Mouse (Mus musculus): ENCODE measurements around the gene Ccdc144b. TPM values are rescaled to one million over a fixed set of nuclear protein-coding genes. Genes with fewer than 3 reads are reported as not detected.

Ccdc144b gene
- polyA plus RNA-seq, 1 experiment from 2014 or later = not detected

GRCm38 (mm10) chr3:35966493-35966892 is 86.9 kb downstream of the Ccdc144b start:
- no peak overlapping the region for H3K27ac ChIP-seq
- no peaks in the 10 kb centered on the region for H3K4me1 ChIP-seq
- DNase-seq (ENCODE audit: extremely low spot score, low spot score) = no peak
- WGBS = 89% methylated on average over 2 of the region's 2 CpGs
- peaks cover 53% of the 10 kb centered on the region for H3K36me3 ChIP-seq (replicated peaks)
- no peak overlapping the region for H3K4me3 ChIP-seq
- no peaks in the 10 kb centered on the region for H3K9me3 ChIP-seq
- no peaks in the 10 kb centered on the region for H3K27me3 ChIP-seq (ENCODE audit: poor library complexity, severe bottlenecking)

DNA sequence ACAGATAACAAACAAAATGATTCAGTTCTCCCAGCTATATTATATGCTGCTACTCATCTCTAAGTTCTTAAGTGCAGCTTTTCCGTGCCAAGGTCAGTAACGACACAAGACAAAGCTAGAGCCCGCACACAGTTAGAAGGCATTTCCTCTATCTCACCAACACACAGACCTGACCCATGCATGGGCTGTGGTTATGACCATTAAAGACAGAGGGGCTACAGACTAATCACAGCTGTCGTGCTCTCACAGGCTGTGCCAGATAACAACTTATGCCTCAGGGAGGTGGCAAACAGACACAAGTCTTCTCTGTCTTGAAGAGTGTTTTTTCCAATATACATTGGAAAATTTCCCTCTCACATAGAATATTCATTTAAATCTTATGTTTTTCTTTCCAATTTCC is 88.4 kb downstream of the Ccdc144b start:
- no peak for DNase-seq (ENCODE audit: extremely low spot score, low spot score)
- no peaks in the 10 kb centered on the region for H3K4me1 ChIP-seq
- no peak overlapping the region for H3K27ac ChIP-seq
- 95% methylated on average over 4 of the region's 4 CpGs for WGBS
- H3K27me3 ChIP-seq (ENCODE audit: poor library complexity, severe bottlenecking) = no peaks in the 10 kb centered on the region
- H3K36me3 ChIP-seq (replicated peaks) = peaks cover 54% of the 10 kb centered on the region
- no peaks in the 10 kb centered on the region for H3K9me3 ChIP-seq
- no peak overlapping the region for H3K4me3 ChIP-seq

DNA sequence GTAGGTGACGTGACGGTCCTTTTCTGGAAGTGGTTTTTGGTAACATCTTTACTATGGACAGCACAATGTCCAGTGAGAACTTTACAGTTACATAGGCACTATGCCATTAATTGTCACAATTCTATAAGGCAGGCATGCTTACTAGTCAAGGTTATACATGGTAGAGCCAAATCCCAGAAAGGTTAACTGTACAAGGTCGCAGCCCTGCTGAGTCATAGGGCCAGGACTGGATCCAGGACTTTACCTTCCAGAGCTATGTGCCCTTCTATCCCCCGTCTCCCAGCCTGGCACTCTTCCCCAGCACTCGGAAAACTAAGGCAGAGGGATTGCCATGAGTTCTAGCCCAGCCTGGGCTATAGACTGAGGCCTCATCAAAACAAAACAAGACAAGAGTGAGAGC is 89.4 kb downstream of the Ccdc144b start:
- H3K4me3 ChIP-seq = no peak overlapping the region
- no peak for DNase-seq (ENCODE audit: extremely low spot score, low spot score)
- H3K27ac ChIP-seq = no peak overlapping the region
- no peaks in the 10 kb centered on the region for H3K27me3 ChIP-seq (ENCODE audit: poor library complexity, severe bottlenecking)
- H3K4me1 ChIP-seq = no peaks in the 10 kb centered on the region
- H3K36me3 ChIP-seq (replicated peaks) = peaks cover 56% of the 10 kb centered on the region
- WGBS = 93% methylated on average over 5 of the region's 5 CpGs
- H3K9me3 ChIP-seq = no peaks in the 10 kb centered on the region

- no peaks in the 10 kb centered on the region for H3K9me3 ChIP-seq
- WGBS = 97% methylated on average over 4 of the region's 4 CpGs
- H3K27me3 ChIP-seq (ENCODE audit: poor library complexity, severe bottlenecking) = no peaks in the 10 kb centered on the region
- no peaks in the 10 kb centered on the region for H3K4me1 ChIP-seq
- peaks cover 53% of the 10 kb centered on the region for H3K36me3 ChIP-seq (replicated peaks)
- H3K4me3 ChIP-seq = no peak overlapping the region
- H3K27ac ChIP-seq = no peak overlapping the region
- DNase-seq (ENCODE audit: extremely low spot score, low spot score) = no peak
Observed at GRCm38 (mm10) chr3:35963401-35963800, 89.9 kb downstream of the Ccdc144b start.

GRCm38 (mm10) chr3:35962967-35963366 is 90.4 kb downstream of the Ccdc144b start:
- no peak overlapping the region for H3K4me3 ChIP-seq
- no peaks in the 10 kb centered on the region for H3K4me1 ChIP-seq
- H3K27ac ChIP-seq = no peak overlapping the region
- 91% methylated on average over 5 of the region's 5 CpGs for WGBS
- H3K36me3 ChIP-seq (replicated peaks) = peaks cover 57% of the 10 kb centered on the region
- no peaks in the 10 kb centered on the region for H3K27me3 ChIP-seq (ENCODE audit: poor library complexity, severe bottlenecking)
- DNase-seq (ENCODE audit: extremely low spot score, low spot score) = no peak
- H3K9me3 ChIP-seq = no peaks in the 10 kb centered on the region

Other genes with a start within 250 kb of the Ccdc144b start
- 111 and 117 TPM in 2 replicates for gene Dcun1d1, start 116.1 kb downstream of the Ccdc144b start, polyA plus RNA-seq (2016; fragmentation: Nextera tagmentation; extraction: Ambion mirVana)
- gene Mccc1, start 52.9 kb downstream of the Ccdc144b start, polyA plus RNA-seq (2016; fragmentation: Nextera tagmentation; extraction: Ambion mirVana) = 37.9 and 38.6 TPM in 2 replicates
- 98.3 and 103 TPM in 2 replicates for gene Acad9, start 12.4 kb upstream of the Ccdc144b start, polyA plus RNA-seq (2016; fragmentation: Nextera tagmentation; extraction: Ambion mirVana)
- 7.7 and 8.4 TPM in 2 replicates for gene D3Ertd254e, start 97.5 kb upstream of the Ccdc144b start, polyA plus RNA-seq (2016; fragmentation: Nextera tagmentation; extraction: Ambion mirVana)
- gene Qrfpr, start 168.8 kb upstream of the Ccdc144b start, polyA plus RNA-seq (2016; fragmentation: Nextera tagmentation; extraction: Ambion mirVana) = 0.18 and 0.38 TPM in 2 replicates

Data from forebrain, embryonic 10.5 days (tissue).